Mouse (Mus musculus) CH12.LX (cell line): ENCODE data around the gene Ano8. TPM values are rescaled to one million over a fixed set of nuclear protein-coding genes. Genes with fewer than 3 reads are reported as not detected.
A peak's percentile ranks its signal among the peaks of the same experiment; 100 is the strongest.

Source experiments
- DNase-seq: peaks from one replicate; pipeline ENCODE4 v3.0.0-alpha.2; 2013; ENCODE audit errors: extremely low read depth
- H3K27ac ChIP-seq: 2 replicates; pipeline ENCODE4 v1.5.1; 2012; ENCODE audit warnings: low read depth, mild to moderate bottlenecking, control low read depth, moderate library complexity; ENCODE audit not compliant: insufficient read depth
- H3K27me3 ChIP-seq: replicated peaks from 2 replicates; pipeline ENCODE3; 2012; ENCODE audit warnings: inconsistent platforms
- H3K36me3 ChIP-seq, 2 experiments: replicated peaks in 1 of 2; 2 replicates each; pipeline versions ENCODE3 to v1.6.1; 2012; ENCODE audit warnings: inconsistent platforms in 1 of 2, low read length in 1 of 2, mild to moderate bottlenecking in 1 of 2, mixed read lengths in 1 of 2, moderate library complexity in 1 of 2; ENCODE audit not compliant: control insufficient read depth in 1 of 2, insufficient read depth in 1 of 2
- H3K4me1 ChIP-seq, 2 experiments: 2 replicates each; pipeline ENCODE4 v1.6.1; 2012; ENCODE audit warnings: inconsistent platforms in 1 of 2, moderate library complexity in 1 of 2; ENCODE audit not compliant: insufficient read depth in 2 of 2, control insufficient read depth in 1 of 2
- H3K4me2 ChIP-seq: 2 replicates; pipeline ENCODE4 v1.6.1; 2012; ENCODE audit warnings: low read depth, mild to moderate bottlenecking, control low read depth; ENCODE audit not compliant: poor library complexity, insufficient read depth, severe bottlenecking
- H3K4me3 ChIP-seq, 3 experiments: fragments of 150-350 bp in 1 of 3; sonication (generic) in 1 of 3; replicated peaks in 1 of 3; 2 replicates each; pipeline versions ENCODE3 to v1.5.1; 2011 to 2012; ENCODE audit warnings: low read depth in 2 of 3, low read length in 2 of 3, mild to moderate bottlenecking in 2 of 3, moderate library complexity in 2 of 3, control low read depth in 1 of 3, improper control_type of control experiment in 1 of 3, inconsistent platforms in 1 of 3, mixed read lengths in 1 of 3; ENCODE audit not compliant: poor library complexity in 1 of 3
- H3K79me2 ChIP-seq: replicated peaks from 2 replicates; pipeline ENCODE4 v1.6.1; 2012; ENCODE audit warnings: mild to moderate bottlenecking, moderate library complexity; ENCODE audit not compliant: control insufficient read depth, poor library complexity, insufficient read depth, severe bottlenecking; ENCODE audit errors: extremely low read depth
- H3K9ac ChIP-seq: 2 replicates; pipeline ENCODE4 v1.6.1; 2012; ENCODE audit warnings: low read depth, mild to moderate bottlenecking, control low read depth, moderate library complexity; ENCODE audit not compliant: insufficient read depth
- H3K9me3 ChIP-seq: replicated peaks from 2 replicates; pipeline ENCODE3; 2012; ENCODE audit warnings: low read length, inconsistent platforms, mixed read lengths
- BHLHE40 ChIP-seq: IDR thresholded peaks from 2 replicates; pipeline ENCODE4 v1.6.1; 2011; ENCODE audit warnings: mild to moderate bottlenecking, low read depth, low read length, improper control_type of control experiment
- CHD1 ChIP-seq: IDR thresholded peaks from 2 replicates; pipeline ENCODE4 v1.6.1; 2012; ENCODE audit warnings: low read depth, low read length, improper control_type of control experiment, inconsistent platforms
- CHD2 ChIP-seq: IDR thresholded peaks from 2 replicates; pipeline ENCODE4 v1.6.1; 2011; ENCODE audit warnings: low read length, improper control_type of control experiment
- CTCF ChIP-seq, 2 experiments: IDR thresholded peaks in 1 of 2; conservative IDR thresholded peaks in 1 of 2; 2 replicates each; pipeline ENCODE4 v1.5.1; 2011 to 2012; ENCODE audit warnings: low read depth in 2 of 2, low read length in 2 of 2, improper control_type of control experiment in 1 of 2, inconsistent platforms in 1 of 2, mild to moderate bottlenecking in 1 of 2, moderate library complexity in 1 of 2
- E2F4 ChIP-seq: IDR thresholded peaks from 2 replicates; pipeline ENCODE4 v1.6.1; 2011; ENCODE audit warnings: low read depth, low read length, improper control_type of control experiment; ENCODE audit not compliant: insufficient replicate concordance
- ELF1 ChIP-seq: IDR thresholded peaks from 2 replicates; pipeline ENCODE4 v1.6.1; 2014; ENCODE audit warnings: low read depth, mild to moderate bottlenecking, inconsistent platforms, low read length, improper control_type of control experiment
- EP300 ChIP-seq: IDR thresholded peaks from 2 replicates; pipeline ENCODE4 v1.6.1; 2011; ENCODE audit warnings: low read length, improper control_type of control experiment
- ETS1 ChIP-seq: conservative IDR thresholded peaks from 2 replicates; pipeline ENCODE4 v1.6.1; 2012; ENCODE audit warnings: low read depth, mild to moderate bottlenecking, inconsistent platforms, low read length, improper control_type of control experiment, moderate library complexity
- GABPA ChIP-seq: IDR thresholded peaks from 2 replicates; pipeline ENCODE4 v1.6.1; 2012; ENCODE audit warnings: low read depth, low read length, improper control_type of control experiment, inconsistent platforms; ENCODE audit not compliant: insufficient replicate concordance
- HCFC1 ChIP-seq: IDR thresholded peaks from 2 replicates; pipeline ENCODE4 v1.6.1; 2012; ENCODE audit warnings: low read depth, mild to moderate bottlenecking, inconsistent platforms, low read length, improper control_type of control experiment
- IRF4 ChIP-seq: IDR thresholded peaks from 2 replicates; pipeline ENCODE4 v1.6.1; 2014; ENCODE audit warnings: low read depth, mild to moderate bottlenecking, inconsistent platforms, low read length, improper control_type of control experiment
- JUN ChIP-seq: IDR thresholded peaks from 2 replicates; pipeline ENCODE4 v1.6.1; 2011; ENCODE audit warnings: low read depth, mild to moderate bottlenecking, low read length, improper control_type of control experiment, moderate library complexity; ENCODE audit not compliant: insufficient read depth
- JUND ChIP-seq: conservative IDR thresholded peaks from 2 replicates; pipeline ENCODE4 v1.6.1; 2011; ENCODE audit warnings: low read depth, low read length, improper control_type of control experiment
- KAT2A ChIP-seq: IDR thresholded peaks from 2 replicates; pipeline ENCODE4 v1.6.1; 2012; ENCODE audit warnings: low read length, improper control_type of control experiment, inconsistent platforms; ENCODE audit not compliant: insufficient replicate concordance
- MAFK ChIP-seq: IDR thresholded peaks from 2 replicates; pipeline ENCODE4 v1.6.1; 2011; ENCODE audit warnings: low read length, improper control_type of control experiment; ENCODE audit not compliant: insufficient replicate concordance
- MAZ ChIP-seq: IDR thresholded peaks from 2 replicates; pipeline ENCODE4 v1.6.1; 2012; ENCODE audit warnings: low read depth, mild to moderate bottlenecking, inconsistent platforms, low read length, improper control_type of control experiment, moderate library complexity
- MEF2A ChIP-seq: IDR thresholded peaks from 2 replicates; pipeline ENCODE4 v1.6.1; 2014; ENCODE audit warnings: low read depth, mild to moderate bottlenecking, inconsistent platforms, low read length, improper control_type of control experiment, borderline replicate concordance
- MXI1 ChIP-seq: IDR thresholded peaks from 2 replicates; pipeline ENCODE4 v1.6.1; 2011; ENCODE audit warnings: mild to moderate bottlenecking, low read depth, low read length, improper control_type of control experiment
- MYC ChIP-seq: IDR thresholded peaks from 2 replicates; pipeline ENCODE4 v1.6.1; 2011; ENCODE audit warnings: low read depth, mild to moderate bottlenecking, improper control_type of control experiment, low read length
- NELFE ChIP-seq: IDR thresholded peaks from 2 replicates; pipeline ENCODE4 v1.6.1; 2011; ENCODE audit warnings: low read depth, low read length, improper control_type of control experiment
- NRF1 ChIP-seq: IDR thresholded peaks from 2 replicates; pipeline ENCODE4 v1.6.1; 2014; ENCODE audit warnings: low read depth, mild to moderate bottlenecking, inconsistent platforms, low read length, improper control_type of control experiment, moderate library complexity
- PAX5 ChIP-seq: IDR thresholded peaks from 2 replicates; pipeline ENCODE4 v1.6.1; 2012; ENCODE audit warnings: low read length, inconsistent platforms, mixed read lengths
- POLR2A ChIP-seq: IDR thresholded peaks from 2 replicates; pipeline ENCODE4 v1.6.1; 2011; ENCODE audit warnings: low read depth, mild to moderate bottlenecking, improper control_type of control experiment, low read length
- POLR2AphosphoS2 ChIP-seq: IDR thresholded peaks from 2 replicates; pipeline ENCODE4 v1.6.1; 2011; ENCODE audit warnings: low read depth, low read length, improper control_type of control experiment
- RAD21 ChIP-seq: IDR thresholded peaks from 2 replicates; pipeline ENCODE4 v1.6.1; 2011; ENCODE audit warnings: low read depth, mild to moderate bottlenecking, low read length, improper control_type of control experiment, moderate library complexity
- RCOR1 ChIP-seq: conservative IDR thresholded peaks from 2 replicates; pipeline ENCODE4 v1.6.1; 2012; ENCODE audit warnings: low read depth, mild to moderate bottlenecking, inconsistent platforms, low read length, improper control_type of control experiment
- SIN3A ChIP-seq: IDR thresholded peaks from 2 replicates; pipeline ENCODE4 v1.6.1; 2012; ENCODE audit warnings: low read length, improper control_type of control experiment, inconsistent platforms
- SMC3 ChIP-seq: IDR thresholded peaks from 2 replicates; pipeline ENCODE4 v1.6.1; 2011; ENCODE audit warnings: low read depth, low read length, improper control_type of control experiment
- TBP ChIP-seq: conservative IDR thresholded peaks from 2 replicates; pipeline ENCODE4 v1.6.1; 2011; ENCODE audit warnings: low read depth, low read length, improper control_type of control experiment
- TCF12 ChIP-seq: IDR thresholded peaks from 2 replicates; pipeline ENCODE4 v1.6.1; 2014; ENCODE audit warnings: low read depth, mild to moderate bottlenecking, inconsistent platforms, low read length, improper control_type of control experiment
- UBTF ChIP-seq: IDR thresholded peaks from 2 replicates; pipeline ENCODE4 v1.6.1; 2012; ENCODE audit warnings: low read depth, mild to moderate bottlenecking, inconsistent platforms, low read length, improper control_type of control experiment, moderate library complexity
- USF1 ChIP-seq: IDR thresholded peaks from 2 replicates; pipeline ENCODE4 v1.6.1; 2014; ENCODE audit warnings: low read depth, mild to moderate bottlenecking, inconsistent platforms, low read length, improper control_type of control experiment
- USF2 ChIP-seq: conservative IDR thresholded peaks from 2 replicates; pipeline ENCODE4 v1.6.1; 2011; ENCODE audit warnings: low read depth, low read length, improper control_type of control experiment
- ZC3H11A ChIP-seq: IDR thresholded peaks from 2 replicates; pipeline ENCODE4 v1.6.1; 2012; ENCODE audit warnings: low read depth, mild to moderate bottlenecking, inconsistent platforms, low read length, improper control_type of control experiment
- ZKSCAN1 ChIP-seq: IDR thresholded peaks from 2 replicates; pipeline ENCODE4 v1.6.1; 2012; ENCODE audit warnings: low read depth, inconsistent platforms, low read length, improper control_type of control experiment, borderline replicate concordance
- ZMIZ1 ChIP-seq: IDR thresholded peaks from 2 replicates; pipeline ENCODE4 v1.6.1; 2012; ENCODE audit warnings: low read depth, mild to moderate bottlenecking, inconsistent platforms, low read length, improper control_type of control experiment
- ZNF384 ChIP-seq: IDR thresholded peaks from 2 replicates; pipeline ENCODE4 v1.6.1; 2012; ENCODE audit warnings: low read depth, low read length, improper control_type of control experiment, inconsistent platforms
- dilution Hi-C: fragments of 300-500 bp; cut with MboI; formaldehyde crosslinking; loops from 2 replicates; pipeline ENCODE4 v1.14.3; 2020; ENCODE audit warnings: low sequenced_read_pairs; ENCODE audit not compliant: extremely low pct_unique_long_range_greater_than_20kb, extremely low pct_ligation_motif_present
- in situ Hi-C: fragments of 300-500 bp; cut with MboI; formaldehyde crosslinking; loops from 3 replicates; pipeline ENCODE4 v1.14.3; 2019; ENCODE audit warnings: low sequenced_read_pairs, low pct_ligation_motif_present, low pct_unique_long_range_greater_than_20kb, mixed read lengths
- polyA plus RNA-seq: library from polyadenylated mRNA; unstranded; fragments of >175 nt; gene quantifications from 2 replicates; pipeline ENCODE4 v1.2.1, GENCODE M21; 2012; ENCODE audit warnings: low read depth; ENCODE audit not compliant: insufficient read length
- total RNA-seq, 2 experiments: library from RNA; depleted of rRNA; stranded (reverse); fragments of 300-350 nt in 1 of 2; fragments of >200 nt in 1 of 2; gene quantifications; 2 replicates each; pipeline ENCODE4 v1.2.3; 2012 to 2014

The Ano8 gene
- total and polyA plus RNA-seq, 3 experiments: 1.8 to 6.7 (median 1.9) TPM

GRCm38 (mm10) chr8:71464513-71465500 lies 21.0 kb downstream of the Ano8 start, which contains the start of gene Mrpl34:
Gene Mrpl34, plus strand, starts transcription at chr8:71464959.
- in situ Hi-C loops (loop anchor here (5.0 kb wide), 1 partner anchor 33 kb away; no protein-coding TSS in a partner anchor), dilution Hi-C loops (no loop called here)
- no peaks in the 10 kb centered on the region for H3K27me3 ChIP-seq
- H3K36me3 ChIP-seq: peaks cover 10 to 30% of the 10 kb centered on the region in 2 experiments
- peak; percentile 99 for DNase-seq
- H3K9me3 ChIP-seq: peaks cover 8% of the 10 kb centered on the region
- peaks cover 16 to 36% of the 10 kb centered on the region in 2 experiments for H3K4me1 ChIP-seq
- H3K4me3 ChIP-seq: peak within 1 kb of the TSS; percentile 80 to 95 (median 86)
- peaks cover 7% of the 10 kb centered on the region for H3K79me2 ChIP-seq
- H3K9ac ChIP-seq: peak within 1 kb of the TSS; percentile 80
- peak within 1 kb of the TSS; percentile 62 for H3K4me2 ChIP-seq
- H3K27ac ChIP-seq: no peak within 1 kb of the TSS
- no peak for TF ChIP-seq ZC3H11A
- TF ChIP-seq NRF1: peak; percentile 78
- TF ChIP-seq ELF1: peak; percentile 94
- TF ChIP-seq RCOR1: no peak
- peak; percentile 46; the same call in 1 of the 2 replicates for TF ChIP-seq UBTF
- TF ChIP-seq IRF4: peak; percentile 81
- peak; percentile 34; the same call in 1 of the 2 replicates for TF ChIP-seq JUND
- TF ChIP-seq USF2: no peak
- TF ChIP-seq EP300: no peak
- peak; percentile 57 for TF ChIP-seq JUN
- TF ChIP-seq CHD2: peak; percentile 98
- peak; percentile 76; the same call in 1 of the 2 replicates for TF ChIP-seq ZMIZ1
- peak; percentile 99 for TF ChIP-seq HCFC1
- TF ChIP-seq TBP: 0 out of 2 replicates have a peak, but pooled peaks have one; percentile 6
- TF ChIP-seq ZKSCAN1: no peak
- no peak for TF ChIP-seq USF1
- peak; percentile 37; the same call in 1 of the 2 replicates for TF ChIP-seq POLR2AphosphoS2
- peak; percentile 82; the same call in 1 of the 2 replicates for TF ChIP-seq MXI1
- TF ChIP-seq CTCF (conservative IDR thresholded peaks at IDR 0.05 in 1 of 2, IDR thresholded peaks at IDR 0.05 in 1 of 2; ENCODE audit: low read depth in 2 of 2, low read length in 2 of 2): peak; percentile 82 to 100
- TF ChIP-seq TCF12: peak; percentile 82
- peak; percentile 41 for TF ChIP-seq ETS1
- TF ChIP-seq RAD21: peak; percentile 59
- peak; percentile 76 for TF ChIP-seq NELFE
- TF ChIP-seq KAT2A: peak; percentile 99
- peak; percentile 87 for TF ChIP-seq MEF2A
- TF ChIP-seq GABPA: peak; percentile 91; the same call in 1 of the 2 replicates
- peak; percentile 93 for TF ChIP-seq MAZ
- TF ChIP-seq CHD1: no peak
- peak; percentile 72 for TF ChIP-seq SMC3
- TF ChIP-seq E2F4: no peak
- TF ChIP-seq BHLHE40: peak; percentile 84
- no peak for TF ChIP-seq MAFK
- TF ChIP-seq SIN3A: peak; percentile 97
- no peak for TF ChIP-seq ZNF384
- peak; percentile 91 for TF ChIP-seq MYC
- peak; percentile 78 for TF ChIP-seq POLR2A
- no peak for TF ChIP-seq PAX5
